Mouse (Mus musculus): ENCODE results near the gene Phactr1. TPM values are rescaled to one million over a fixed set of nuclear protein-coding genes. Genes with fewer than 3 reads are reported as not detected.

Phactr1 gene
- polyA plus RNA-seq, 1 experiment from 2014 or later: 14.5 TPM

DNA sequence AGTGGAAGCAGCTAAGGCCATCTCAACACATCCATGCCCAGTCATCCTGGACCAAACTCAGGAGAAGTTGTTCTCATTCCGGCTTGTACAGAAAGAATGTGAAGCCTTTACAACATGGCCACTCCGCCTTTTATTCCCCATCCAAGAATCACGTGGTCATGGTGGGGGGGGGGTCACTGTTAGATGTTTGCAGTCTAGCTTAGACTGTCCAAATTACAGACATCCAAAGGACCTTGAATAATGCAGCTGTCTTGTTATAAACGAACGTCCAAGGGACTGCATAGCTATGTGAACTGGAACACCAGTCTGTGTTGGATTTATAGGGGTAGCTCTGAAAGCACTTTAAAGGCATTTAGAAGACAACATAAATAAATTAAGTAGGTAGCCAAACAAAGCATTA, 328.0 kb downstream of the Phactr1 start:
- Histone ChIP-seq H3K27me3 (replicated peaks; ENCODE audit: control insufficient read depth, insufficient read depth, low read length) (no peaks in the 10 kb centered on the region), H3K4me2 (ENCODE audit: low read depth, low read length) (no peak overlapping the region), H3K4me3 (ENCODE audit: low read depth, low read length) (no peak overlapping the region), H3K27ac (replicated peaks; ENCODE audit: low read depth, low read length) (no peak overlapping the region), H3K4me1 (ENCODE audit: control insufficient read depth, insufficient read depth, low read length) (no peaks in the 10 kb centered on the region), H3K9ac (ENCODE audit: low read depth, low read length) (no peak overlapping the region), H3K36me3 (ENCODE audit: control insufficient read depth, insufficient read depth, low read length) (no peaks in the 10 kb centered on the region), H3K9me3 (ENCODE audit: control insufficient read depth, low read length) (no peaks in the 10 kb centered on the region)
- 77% methylated on average over 5 of the region's 5 CpGs for WGBS
- DNase-seq (ENCODE audit: low spot score) (no peak), ATAC-seq (ENCODE audit: low read depth) (no peak)

DNA sequence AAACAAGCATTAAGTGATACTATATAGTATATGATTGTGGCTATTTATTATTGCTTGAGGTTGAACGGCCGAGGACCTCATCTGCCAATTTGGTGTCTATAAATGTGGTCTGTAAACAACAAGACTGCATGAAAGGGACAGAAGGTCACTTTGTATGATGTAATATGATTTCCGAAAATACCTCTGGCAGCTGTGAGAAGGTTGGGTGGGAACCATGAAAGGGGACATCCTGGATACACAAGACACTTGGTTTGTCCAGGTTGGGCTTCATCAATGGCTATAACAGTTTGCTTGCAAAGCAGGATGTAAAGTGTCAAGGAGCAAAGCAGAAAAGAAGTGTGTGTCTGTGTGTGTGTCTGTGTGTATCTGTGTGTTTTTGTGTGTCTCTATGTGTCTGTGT, 329.2 kb downstream of the Phactr1 start:
- ATAC-seq (ENCODE audit: low read depth) (no peak), DNase-seq (ENCODE audit: low spot score) (no peak)
- Histone ChIP-seq H3K27me3 (replicated peaks; ENCODE audit: control insufficient read depth, insufficient read depth, low read length) (no peaks in the 10 kb centered on the region), H3K4me2 (ENCODE audit: low read depth, low read length) (no peak overlapping the region), H3K36me3 (ENCODE audit: control insufficient read depth, insufficient read depth, low read length) (no peaks in the 10 kb centered on the region), H3K4me3 (ENCODE audit: low read depth, low read length) (no peak overlapping the region), H3K9ac (ENCODE audit: low read depth, low read length) (no peak overlapping the region), H3K27ac (replicated peaks; ENCODE audit: low read depth, low read length) (no peak overlapping the region), H3K4me1 (ENCODE audit: control insufficient read depth, insufficient read depth, low read length) (no peaks in the 10 kb centered on the region), H3K9me3 (ENCODE audit: control insufficient read depth, low read length) (no peaks in the 10 kb centered on the region)
- 89% methylated on average over 3 of the region's 3 CpGs for WGBS

DNA sequence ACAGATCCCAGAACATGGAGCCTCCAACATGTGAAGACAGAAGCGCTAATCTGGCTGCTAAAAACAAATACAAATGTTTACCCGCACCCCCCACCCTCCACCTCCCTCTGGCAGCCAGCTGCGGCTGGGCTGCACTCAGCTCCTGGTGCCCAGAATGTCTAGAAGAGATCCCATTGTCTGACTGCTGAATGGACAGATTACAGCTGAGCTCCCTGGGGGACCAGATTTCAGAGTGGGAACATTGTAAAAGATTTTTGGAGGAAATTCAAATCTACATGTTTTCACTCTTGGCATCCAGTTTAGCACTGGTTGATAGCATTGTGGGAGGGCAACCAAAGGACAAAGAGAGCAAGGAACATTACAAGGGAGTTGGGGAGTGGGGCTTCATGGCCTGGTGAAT, 331.1 kb downstream of the Phactr1 start:
- DNase-seq (ENCODE audit: low spot score) (peak; percentile 42), ATAC-seq (ENCODE audit: low read depth) (no peak)
- Histone ChIP-seq H3K4me1 (ENCODE audit: control insufficient read depth, insufficient read depth, low read length) (no peaks in the 10 kb centered on the region), H3K9me3 (ENCODE audit: control insufficient read depth, low read length) (no peaks in the 10 kb centered on the region), H3K27me3 (replicated peaks; ENCODE audit: control insufficient read depth, insufficient read depth, low read length) (no peaks in the 10 kb centered on the region), H3K36me3 (ENCODE audit: control insufficient read depth, insufficient read depth, low read length) (no peaks in the 10 kb centered on the region), H3K27ac (replicated peaks; ENCODE audit: low read depth, low read length) (no peak overlapping the region), H3K9ac (ENCODE audit: low read depth, low read length) (no peak overlapping the region), H3K4me3 (ENCODE audit: low read depth, low read length) (no peak overlapping the region), H3K4me2 (ENCODE audit: low read depth, low read length) (no peak overlapping the region)
- WGBS: 67% methylated on average over 3 of the region's 3 CpGs

DNA sequence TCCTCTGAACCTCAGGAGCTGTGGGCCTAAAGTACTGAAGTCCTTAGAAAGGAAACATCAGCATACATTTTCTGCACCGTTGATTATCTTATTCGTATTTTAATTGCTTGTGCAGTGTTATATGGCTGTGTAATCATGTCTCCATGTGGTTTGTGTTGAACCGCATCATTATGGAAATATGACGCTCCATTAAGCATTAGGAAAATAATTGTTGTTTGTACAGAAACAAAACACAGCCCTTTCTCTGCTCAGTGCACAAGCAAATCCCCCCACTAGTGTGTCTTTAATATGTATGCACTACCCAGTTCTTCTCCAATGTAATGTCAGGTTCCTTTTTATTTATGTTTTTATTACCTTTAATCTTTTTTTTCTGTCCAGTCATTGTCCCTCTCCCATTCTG, 333.6 kb downstream of the Phactr1 start:
- Histone ChIP-seq H3K27me3 (replicated peaks; ENCODE audit: control insufficient read depth, insufficient read depth, low read length) (no peaks in the 10 kb centered on the region), H3K9ac (ENCODE audit: low read depth, low read length) (no peak overlapping the region), H3K4me1 (ENCODE audit: control insufficient read depth, insufficient read depth, low read length) (no peaks in the 10 kb centered on the region), H3K4me2 (ENCODE audit: low read depth, low read length) (no peak overlapping the region), H3K9me3 (ENCODE audit: control insufficient read depth, low read length) (no peaks in the 10 kb centered on the region), H3K36me3 (ENCODE audit: control insufficient read depth, insufficient read depth, low read length) (no peaks in the 10 kb centered on the region), H3K4me3 (ENCODE audit: low read depth, low read length) (no peak overlapping the region), H3K27ac (replicated peaks; ENCODE audit: low read depth, low read length) (no peak overlapping the region)
- no peak for ATAC-seq (ENCODE audit: low read depth)
- 74% methylated on average over 4 of the region's 4 CpGs for WGBS
- peak; percentile 15 for DNase-seq (ENCODE audit: low spot score)

DNA sequence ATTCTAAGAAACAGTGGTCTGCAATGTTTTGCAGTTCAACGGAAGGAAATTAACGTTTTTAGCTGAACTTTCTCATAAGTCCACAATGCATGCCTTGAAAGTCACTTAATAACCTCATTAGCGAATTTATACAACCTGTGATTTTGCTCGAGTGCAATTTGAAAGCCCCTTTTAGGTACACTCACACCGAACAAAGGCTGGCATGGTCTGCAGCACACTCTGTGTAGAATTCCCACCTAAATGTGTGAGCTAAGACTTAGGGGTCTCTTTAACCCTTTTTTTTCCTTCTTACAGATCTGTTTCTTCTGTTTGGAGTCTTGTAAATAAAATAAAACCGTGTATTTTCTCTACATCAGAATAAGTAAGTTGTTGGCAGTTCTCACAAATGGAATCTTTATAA, 335.3 kb downstream of the Phactr1 start:
- Histone ChIP-seq H3K36me3 (ENCODE audit: control insufficient read depth, insufficient read depth, low read length) (no peaks in the 10 kb centered on the region), H3K9me3 (ENCODE audit: control insufficient read depth, low read length) (no peaks in the 10 kb centered on the region), H3K27me3 (replicated peaks; ENCODE audit: control insufficient read depth, insufficient read depth, low read length) (no peaks in the 10 kb centered on the region), H3K4me3 (ENCODE audit: low read depth, low read length) (no peak overlapping the region), H3K27ac (replicated peaks; ENCODE audit: low read depth, low read length) (no peak overlapping the region), H3K4me1 (ENCODE audit: control insufficient read depth, insufficient read depth, low read length) (no peaks in the 10 kb centered on the region), H3K9ac (ENCODE audit: low read depth, low read length) (no peak overlapping the region), H3K4me2 (ENCODE audit: low read depth, low read length) (no peak overlapping the region)
- DNase-seq (ENCODE audit: low spot score): no peak
- no peak for ATAC-seq (ENCODE audit: low read depth)
- WGBS: 72% methylated on average over 6 of the region's 6 CpGs

DNA sequence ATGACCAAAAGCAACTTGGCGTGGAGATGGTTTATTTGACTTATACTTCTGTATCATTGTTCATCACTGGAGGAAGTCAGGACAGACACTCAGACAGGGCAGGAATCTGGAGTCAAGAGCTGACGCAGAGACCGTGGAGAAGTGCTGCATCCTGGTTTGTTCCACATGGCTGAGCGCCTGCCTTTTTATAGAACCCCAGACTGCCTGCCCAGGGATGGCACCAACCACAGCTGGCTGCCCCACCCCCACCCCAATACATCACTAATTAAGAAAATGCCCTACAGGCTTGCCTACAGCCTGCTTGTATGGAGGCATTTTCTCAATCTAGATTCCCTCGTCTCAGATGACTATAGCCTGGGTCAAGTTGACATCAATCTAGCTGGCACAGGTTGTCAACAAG, 338.4 kb downstream of the Phactr1 start:
- 54% methylated on average over 5 of the region's 5 CpGs for WGBS
- no peak for ATAC-seq (ENCODE audit: low read depth)

DNA sequence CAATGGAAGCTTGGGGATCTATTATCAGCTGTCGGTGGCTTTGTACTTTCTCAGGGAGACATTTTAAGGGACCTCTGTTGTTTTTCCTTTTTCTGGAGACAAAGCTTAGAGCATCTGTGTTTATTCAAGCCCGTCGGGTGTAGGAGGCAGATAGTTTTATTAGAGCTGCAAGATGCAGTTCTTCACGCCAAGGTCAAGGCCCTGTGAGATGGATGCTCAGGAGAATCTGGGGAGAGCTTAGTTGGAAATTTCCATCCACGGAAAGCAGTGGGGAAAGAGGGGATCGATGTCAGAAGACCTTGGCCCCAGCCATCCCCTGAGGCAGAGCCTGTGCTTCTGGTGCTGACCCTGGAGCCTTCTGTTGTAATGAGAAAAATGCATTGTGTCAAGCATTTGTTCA, 340.6 kb downstream of the Phactr1 start:
- DNase-seq (ENCODE audit: low spot score) (no peak), ATAC-seq (ENCODE audit: low read depth) (no peak)
- Histone ChIP-seq H3K27ac (replicated peaks; ENCODE audit: low read depth, low read length) (no peak overlapping the region), H3K27me3 (replicated peaks; ENCODE audit: control insufficient read depth, insufficient read depth, low read length) (no peaks in the 10 kb centered on the region), H3K4me3 (ENCODE audit: low read depth, low read length) (no peak overlapping the region), H3K9ac (ENCODE audit: low read depth, low read length) (no peak overlapping the region), H3K4me2 (ENCODE audit: low read depth, low read length) (no peak overlapping the region), H3K9me3 (ENCODE audit: control insufficient read depth, low read length) (no peaks in the 10 kb centered on the region; the same call in 1 of the 2 replicates), H3K4me1 (ENCODE audit: control insufficient read depth, insufficient read depth, low read length) (no peaks in the 10 kb centered on the region), H3K36me3 (ENCODE audit: control insufficient read depth, insufficient read depth, low read length) (no peaks in the 10 kb centered on the region)
- 65% methylated on average over 6 of the region's 6 CpGs for WGBS

More for the DNA sequence above, 338.4 kb downstream of the Phactr1 start:
- H3K27ac ChIP-seq (replicated peaks; ENCODE audit: low read depth, low read length): no peak overlapping the region
- H3K9ac ChIP-seq (ENCODE audit: low read depth, low read length): no peak overlapping the region
- no peak for DNase-seq (ENCODE audit: low spot score)
- H3K4me2 ChIP-seq (ENCODE audit: low read depth, low read length): no peak overlapping the region
- no peak overlapping the region for H3K4me3 ChIP-seq (ENCODE audit: low read depth, low read length)
- no peaks in the 10 kb centered on the region for H3K4me1 ChIP-seq (ENCODE audit: control insufficient read depth, insufficient read depth, low read length)
- H3K36me3 ChIP-seq (ENCODE audit: control insufficient read depth, insufficient read depth, low read length): no peaks in the 10 kb centered on the region
- no peaks in the 10 kb centered on the region for H3K9me3 ChIP-seq (ENCODE audit: control insufficient read depth, low read length)
- no peaks in the 10 kb centered on the region for H3K27me3 ChIP-seq (replicated peaks; ENCODE audit: control insufficient read depth, insufficient read depth, low read length)

DNA sequence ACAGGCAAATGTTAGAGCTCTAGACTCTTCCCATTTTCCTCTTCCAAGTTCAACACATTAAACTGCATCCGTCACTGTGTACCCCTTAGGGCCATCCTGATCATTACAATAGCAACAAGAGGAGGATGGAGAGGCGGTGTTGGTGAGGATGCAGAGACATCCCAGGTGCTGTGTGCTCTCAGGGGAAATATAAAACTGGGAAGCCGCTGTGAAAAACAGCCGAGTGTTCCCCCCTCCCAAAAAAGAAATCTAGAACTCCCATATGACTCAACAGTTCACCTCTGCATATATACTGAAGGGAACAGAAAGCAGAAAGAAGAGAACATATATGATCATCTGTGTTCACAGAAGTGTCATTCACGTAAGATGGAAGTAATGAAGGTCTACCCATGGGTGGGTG, 342.6 kb downstream of the Phactr1 start:
- H3K9ac ChIP-seq (ENCODE audit: low read depth, low read length): no peak overlapping the region
- H3K4me3 ChIP-seq (ENCODE audit: low read depth, low read length): no peak overlapping the region
- H3K4me1 ChIP-seq (ENCODE audit: control insufficient read depth, insufficient read depth, low read length): no peaks in the 10 kb centered on the region
- no peak overlapping the region for H3K27ac ChIP-seq (replicated peaks; ENCODE audit: low read depth, low read length)
- no peaks in the 10 kb centered on the region; the same call in 1 of the 2 replicates for H3K9me3 ChIP-seq (ENCODE audit: control insufficient read depth, low read length)
- WGBS: 83% methylated on average over 5 of the region's 5 CpGs
- DNase-seq (ENCODE audit: low spot score): no peak
- no peak for ATAC-seq (ENCODE audit: low read depth)
- H3K36me3 ChIP-seq (ENCODE audit: control insufficient read depth, insufficient read depth, low read length): no peaks in the 10 kb centered on the region
- no peak overlapping the region for H3K4me2 ChIP-seq (ENCODE audit: low read depth, low read length)
- no peaks in the 10 kb centered on the region for H3K27me3 ChIP-seq (replicated peaks; ENCODE audit: control insufficient read depth, insufficient read depth, low read length)

DNA sequence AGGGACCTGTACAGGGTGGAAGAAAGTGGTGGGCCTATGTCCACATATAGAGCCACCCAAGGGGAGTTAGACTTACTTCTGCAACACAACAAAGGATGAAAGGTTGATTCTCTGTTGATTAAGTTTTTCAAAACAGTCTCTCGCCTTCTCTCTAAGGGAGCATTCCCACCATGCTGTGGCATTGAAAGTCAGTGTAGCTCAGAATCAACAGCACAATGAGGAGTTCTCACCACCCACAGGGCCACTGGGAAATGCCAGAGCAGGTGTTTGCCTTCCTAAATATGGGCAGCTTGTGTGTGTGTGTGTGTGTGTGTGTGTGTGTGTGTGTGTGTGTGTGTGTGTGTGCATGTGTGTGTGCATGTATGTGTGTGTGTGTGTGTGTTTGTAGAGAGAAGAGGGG, 347.1 kb downstream of the Phactr1 start:
- no peak overlapping the region for H3K4me2 ChIP-seq (ENCODE audit: low read depth, low read length)
- no peak overlapping the region for H3K27ac ChIP-seq (replicated peaks; ENCODE audit: low read depth, low read length)
- WGBS: 71% methylated on average over 1 of the region's 1 CpGs
- ATAC-seq (ENCODE audit: low read depth) (no peak), DNase-seq (ENCODE audit: low spot score) (no peak)
- H3K4me3 ChIP-seq (ENCODE audit: low read depth, low read length): no peak overlapping the region
- no peaks in the 10 kb centered on the region for H3K36me3 ChIP-seq (ENCODE audit: control insufficient read depth, insufficient read depth, low read length)
- H3K4me1 ChIP-seq (ENCODE audit: control insufficient read depth, insufficient read depth, low read length): no peaks in the 10 kb centered on the region
- no peaks in the 10 kb centered on the region for H3K27me3 ChIP-seq (replicated peaks; ENCODE audit: control insufficient read depth, insufficient read depth, low read length)
- no peaks in the 10 kb centered on the region; the same call in 1 of the 2 replicates for H3K9me3 ChIP-seq (ENCODE audit: control insufficient read depth, low read length)
- H3K9ac ChIP-seq (ENCODE audit: low read depth, low read length): no peak overlapping the region
